Mouse (Mus musculus) midbrain, embryonic 16.5 days (tissue): ENCODE results near the gene Gm7980. TPM values are rescaled to one million over a fixed set of nuclear protein-coding genes. Genes with fewer than 3 reads are reported as not detected.
"Not testable (repeated sequence)": the region's sequence is repeated elsewhere in the genome, so short reads cannot be mapped to it uniquely, and the experiment has no call there.

ENCODE experiments used
- ATAC-seq: fragments of 200-750 bp; cut with Nextera tagmentation; 2 replicates; pipeline ENCODE4 v1.8.0; 2017; ENCODE audit warnings: moderate TSS enrichment
- H3K27ac ChIP-seq: fragments of 300-500 bp; sonication (generic); 2 replicates; pipeline ENCODE4 v1.5.1; 2014; ENCODE audit warnings: mild to moderate bottlenecking, low read length, mixed read lengths
- H3K27me3 ChIP-seq: fragments of 300-500 bp; sonication (generic); 2 replicates; pipeline ENCODE4 v1.6.1; 2014; ENCODE audit warnings: low read depth, low read length, mixed read lengths; ENCODE audit not compliant: control insufficient read depth, insufficient read depth
- H3K36me3 ChIP-seq: fragments of 300-500 bp; sonication (generic); 2 replicates; pipeline ENCODE4 v1.6.1; 2014; ENCODE audit warnings: mild to moderate bottlenecking, low read length, moderate library complexity, mixed read lengths; ENCODE audit not compliant: control insufficient read depth, insufficient read depth
- H3K4me1 ChIP-seq: fragments of 300-500 bp; sonication (generic); 2 replicates; pipeline ENCODE4 v1.6.1; 2014; ENCODE audit warnings: mild to moderate bottlenecking, low read length, mixed read lengths; ENCODE audit not compliant: control insufficient read depth, insufficient read depth
- H3K4me2 ChIP-seq: fragments of 300-500 bp; sonication (generic); 2 replicates; pipeline ENCODE4 v1.6.1; 2014; ENCODE audit warnings: mild to moderate bottlenecking, low read length, mixed read lengths
- H3K4me3 ChIP-seq: fragments of 300-500 bp; sonication (generic); 2 replicates; pipeline ENCODE4 v1.5.1; 2014; ENCODE audit warnings: low read depth, mild to moderate bottlenecking, low read length, moderate library complexity, mixed read lengths
- H3K9ac ChIP-seq: fragments of 300-500 bp; sonication (generic); 2 replicates; pipeline ENCODE4 v1.6.1; 2014; ENCODE audit warnings: low read depth, low read length, mixed read lengths
- H3K9me3 ChIP-seq: fragments of 300-500 bp; sonication (generic); replicated peaks from 2 replicates; pipeline ENCODE4 v1.6.1; 2014; ENCODE audit warnings: mild to moderate bottlenecking, low read length, mixed read lengths; ENCODE audit not compliant: control insufficient read depth, poor library complexity, severe bottlenecking
- WGBS: fragments of 180-500 bp; shearing (Covaris S2); extraction: QIAGEN DNeasy Blood & Tissue Kit; methylation state at CpG from one replicate; pipeline ENCODE4 v1.1.7; 2014; 5-methylcytosine and 5-hydroxymethylcytosine counted together
- polyA plus RNA-seq: library from polyadenylated mRNA; unstranded; fragments of >200 nt; fragmentation: Nextera tagmentation; extraction: Ambion mirVana; gene quantifications from 2 replicates; pipeline ENCODE4 v1.2.1, GENCODE M21; 2015

Gm7980 gene
- not detected in 2 replicates for polyA plus RNA-seq

DNA sequence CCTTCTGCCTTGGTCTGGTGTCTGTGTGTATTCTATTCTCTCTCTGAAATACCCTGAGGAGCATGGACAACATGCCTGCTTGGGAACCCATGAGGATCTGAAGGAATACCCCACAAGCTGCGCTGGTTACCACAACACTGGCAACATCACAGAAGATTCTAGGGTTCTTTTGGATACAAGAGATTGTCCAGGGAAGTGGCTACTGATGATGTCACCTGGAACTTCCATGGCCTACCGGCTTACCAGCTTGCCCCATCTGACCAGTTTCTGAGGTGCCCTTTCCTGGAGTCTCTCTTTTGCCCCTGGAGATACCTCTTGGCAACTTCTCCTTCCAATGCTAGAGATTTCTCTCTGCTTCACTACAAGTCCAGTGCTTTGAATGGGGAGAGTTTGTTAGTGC lies at the start of gene Gm7980:
Gene Gm7980 (minus strand): TSS at position 101 of the 400 bp plus-strand sequence.
- ATAC-seq, H3K36me3 ChIP-seq, H3K27ac ChIP-seq, H3K4me2 ChIP-seq, H3K9ac ChIP-seq, H3K4me1 ChIP-seq, H3K27me3 ChIP-seq, H3K9me3 ChIP-seq, H3K4me3 ChIP-seq: not testable (repeated sequence)
- WGBS = no CpG with 5 or more reads among the region's 2 CpGs

- H3K4me2 ChIP-seq, H3K9ac ChIP-seq, H3K4me1 ChIP-seq, ATAC-seq, H3K27me3 ChIP-seq, H3K36me3 ChIP-seq, H3K9me3 ChIP-seq, H3K4me3 ChIP-seq, H3K27ac ChIP-seq: not testable (repeated sequence)
- 81% methylated on average over 1 of the region's 2 CpGs for WGBS
These were observed 36.6 kb upstream of the Gm7980 start, which contains the start of gene 1700024B05Rik for GRCm38 (mm10) chr14:41943695-41944094. Gene 1700024B05Rik (plus strand): TSS chr14:41943995.

- not testable (repeated sequence) for H3K9ac ChIP-seq, H3K36me3 ChIP-seq, H3K27ac ChIP-seq, H3K4me2 ChIP-seq, H3K4me3 ChIP-seq, H3K9me3 ChIP-seq, ATAC-seq, H3K27me3 ChIP-seq, H3K4me1 ChIP-seq
- WGBS = no CpG with 5 or more reads among the region's 1 CpGs
These were observed 17.6 kb upstream of the Gm7980 start, which contains the start of gene 1700049E17Rik1 for GRCm38 (mm10) chr14:41924649-41925048. Gene 1700049E17Rik1 (plus strand): TSS chr14:41924949.

Other genes with a start within 250 kb of the Gm7980 start
- not detected in 2 replicates for gene Gm8068, start 205.4 kb downstream of the Gm7980 start, polyA plus RNA-seq
- gene Gm7929, start 156.7 kb downstream of the Gm7980 start, polyA plus RNA-seq = not detected in 2 replicates
- gene Gm47189, start 134.8 kb downstream of the Gm7980 start, polyA plus RNA-seq = not detected in 2 replicates
- not detected in 2 replicates for gene 1700049E17Rik1, start 17.7 kb upstream of the Gm7980 start, polyA plus RNA-seq
- gene 1700024B05Rik, start 36.7 kb upstream of the Gm7980 start, polyA plus RNA-seq = not detected in 2 replicates
- not detected in 2 replicates for gene Gm6401, start 60.6 kb upstream of the Gm7980 start, polyA plus RNA-seq
- gene Gm3543, start 76.0 kb upstream of the Gm7980 start, polyA plus RNA-seq = not detected in 2 replicates
- not detected in 2 replicates for gene Gm7951, start 210.1 kb upstream of the Gm7980 start, polyA plus RNA-seq